Mouse (Mus musculus) brain, embryonic 14.5 days (tissue): Measurements from ENCODE around the gene Hip1r.

Experiments
- CTCF ChIP-seq: fragments of 200-500 bp; IDR thresholded peaks from 2 replicates; pipeline ENCODE4 v1.5.1; 2012; ENCODE audit warnings: inconsistent platforms, mild to moderate bottlenecking, moderate library complexity, borderline replicate concordance; ENCODE audit not compliant: insufficient read depth, insufficient read length; ENCODE audit errors: extremely low read depth
- POLR2A ChIP-seq: fragments of 200-500 bp; IDR thresholded peaks from 2 replicates; pipeline ENCODE4 v1.6.1; 2012; ENCODE audit warnings: mild to moderate bottlenecking, inconsistent platforms, borderline replicate concordance; ENCODE audit not compliant: poor library complexity, insufficient read depth, insufficient read length, severe bottlenecking; ENCODE audit errors: extremely low read depth

DNA sequence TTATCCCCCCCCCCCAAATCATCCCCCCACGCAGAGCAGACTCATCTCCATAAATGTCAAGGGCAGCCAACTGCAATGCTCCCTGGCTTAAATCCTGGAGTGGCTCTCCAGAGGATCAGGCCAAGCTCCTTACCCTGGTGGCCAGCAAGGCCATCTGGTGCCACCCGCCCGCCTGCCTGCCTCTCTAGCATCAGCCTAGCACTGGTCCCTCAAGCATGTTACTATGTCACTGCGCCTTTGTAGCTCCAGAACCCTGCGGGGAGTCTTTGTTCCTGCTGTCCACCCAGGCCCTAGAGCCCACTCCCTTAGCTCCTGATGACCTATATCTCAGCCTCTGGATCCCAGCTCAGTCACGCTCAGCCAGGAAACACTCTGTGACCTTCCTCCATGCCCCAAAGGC, 51.2 kb downstream of the Hip1r start:
- TF ChIP-seq CTCF = no peak
- TF ChIP-seq POLR2A = no peak
